Mouse (Mus musculus) C2C12 (cell line): ENCODE data around the gene Ptpn3. TPM values are rescaled to one million over a fixed set of nuclear protein-coding genes. Genes with fewer than 3 reads are reported as not detected.

ENCODE experiments used
- H3K27me3 ChIP-seq: one replicate; pipeline ENCODE4 v1.6.1; 2011; ENCODE audit not compliant: control insufficient read depth, insufficient read depth, insufficient read length
- H3K36me3 ChIP-seq: one replicate; pipeline ENCODE4 v1.6.1; 2011; ENCODE audit not compliant: control insufficient read depth, insufficient read depth
- H3K4me3 ChIP-seq: one replicate; pipeline ENCODE4 v1.5.1; 2011; ENCODE audit warnings: mild to moderate bottlenecking, control low read depth; ENCODE audit not compliant: poor library complexity, insufficient read depth, severe bottlenecking
- H3K79me2 ChIP-seq: one replicate; pipeline ENCODE4 v1.6.1; 2011; ENCODE audit not compliant: control insufficient read depth, insufficient read depth
- H3K79me3 ChIP-seq: one replicate; pipeline ENCODE4 v1.6.1; 2011; ENCODE audit warnings: low read depth, control low read depth
- H3ac ChIP-seq: one replicate; pipeline ENCODE3; 2011; ENCODE audit warnings: low read depth; ENCODE audit not compliant: control insufficient read depth, insufficient read length
- CEBPB ChIP-seq: IDR thresholded peaks from one replicate; pipeline ENCODE4 v1.6.1; 2011; ENCODE audit warnings: low read depth, mild to moderate bottlenecking, control low read depth, moderate library complexity
- CTCF ChIP-seq: IDR thresholded peaks from one replicate; pipeline ENCODE4 v1.5.1; 2011; ENCODE audit not compliant: control insufficient read depth, insufficient read depth, insufficient read length
- FOSL1 ChIP-seq: IDR thresholded peaks from one replicate; pipeline ENCODE4 v1.8.0; 2011; ENCODE audit warnings: mild to moderate bottlenecking, low read length; ENCODE audit not compliant: poor library complexity, insufficient read depth, severe bottlenecking
- MAX ChIP-seq: IDR thresholded peaks from one replicate; pipeline ENCODE4 v1.6.1; 2011; ENCODE audit warnings: mild to moderate bottlenecking, control low read depth
- MYOD1 ChIP-seq: IDR thresholded peaks from one replicate; pipeline ENCODE4 v1.6.1; 2011; ENCODE audit warnings: low read depth; ENCODE audit not compliant: control insufficient read depth, insufficient read length
- MYOG ChIP-seq: IDR thresholded peaks from one replicate; pipeline ENCODE4 v1.6.1; 2011; ENCODE audit not compliant: control insufficient read depth, insufficient read length; ENCODE audit errors: extremely low read depth
- USF1 ChIP-seq: IDR thresholded peaks from one replicate; pipeline ENCODE4 v1.6.1; 2011; ENCODE audit warnings: low read depth, mild to moderate bottlenecking, control low read depth, moderate library complexity
- polyA plus RNA-seq: library from polyadenylated mRNA; unstranded; fragments of >200 nt; fragmentation: generic; extraction: Trizol; gene quantifications from one replicate; pipeline ENCODE4 v1.2.1, GENCODE M21; 2012; ENCODE audit warnings: missing spikeins

Gene Ptpn3
- polyA plus RNA-seq, 1 experiment, result 3.1 TPM

- no peaks in the 10 kb centered on the region for H3K79me2 ChIP-seq
- no peak overlapping the region for H3K4me3 ChIP-seq
- TF ChIP-seq CTCF, result no peak
- no peak for TF ChIP-seq MYOD1
- no peak for TF ChIP-seq FOSL1
- no peak for TF ChIP-seq MYOG
- TF ChIP-seq CEBPB, result no peak
- TF ChIP-seq USF1, result no peak
- no peak for TF ChIP-seq MAX
- H3K27me3 ChIP-seq, result no peaks in the 10 kb centered on the region
- H3ac ChIP-seq, result no peak overlapping the region
- no peaks in the 10 kb centered on the region for H3K36me3 ChIP-seq
- H3K79me3 ChIP-seq, result no peaks in the 10 kb centered on the region
Observed at GRCm38 (mm10) chr4:57234348-57234747, 67.3 kb downstream of the Ptpn3 start.

- no peak overlapping the region for H3ac ChIP-seq
Observed at GRCm38 (mm10) chr4:57232439-57232838, 69.2 kb downstream of the Ptpn3 start.

GRCm38 (mm10) chr4:57231323-57231722 is 70.3 kb downstream of the Ptpn3 start:
- TF ChIP-seq CEBPB (no peak), USF1 (no peak), MAX (no peak), MYOD1 (no peak), MYOG (no peak), FOSL1 (no peak), CTCF (no peak)
- no peaks in the 10 kb centered on the region for H3K79me3 ChIP-seq

More at GRCm38 (mm10) chr4:57232439-57232838, 69.2 kb downstream of the Ptpn3 start:
- Histone ChIP-seq H3K79me2 (no peaks in the 10 kb centered on the region), H3K4me3 (no peak overlapping the region), H3K79me3 (no peaks in the 10 kb centered on the region), H3K36me3 (no peaks in the 10 kb centered on the region), H3K27me3 (no peaks in the 10 kb centered on the region)
- no peak for TF ChIP-seq CEBPB
- no peak for TF ChIP-seq CTCF
- no peak for TF ChIP-seq USF1
- no peak for TF ChIP-seq MYOD1
- no peak for TF ChIP-seq MAX
- TF ChIP-seq FOSL1, result no peak
- TF ChIP-seq MYOG, result no peak

GRCm38 (mm10) chr4:57230341-57230740 is 71.3 kb downstream of the Ptpn3 start:
- Histone ChIP-seq H3K36me3 (no peaks in the 10 kb centered on the region), H3K79me3 (no peaks in the 10 kb centered on the region), H3K79me2 (no peaks in the 10 kb centered on the region), H3K27me3 (no peaks in the 10 kb centered on the region), H3ac (no peak overlapping the region), H3K4me3 (no peak overlapping the region)
- TF ChIP-seq CEBPB, result no peak
- TF ChIP-seq MYOG, result no peak
- no peak for TF ChIP-seq USF1
- TF ChIP-seq MAX, result no peak
- no peak for TF ChIP-seq MYOD1
- TF ChIP-seq CTCF, result no peak
- no peak for TF ChIP-seq FOSL1

More at GRCm38 (mm10) chr4:57231323-57231722, 70.3 kb downstream of the Ptpn3 start:
- H3K79me2 ChIP-seq, result no peaks in the 10 kb centered on the region
- H3K4me3 ChIP-seq, result no peak overlapping the region
- H3K36me3 ChIP-seq, result no peaks in the 10 kb centered on the region
- no peaks in the 10 kb centered on the region for H3K27me3 ChIP-seq
- H3ac ChIP-seq, result no peak overlapping the region

- Histone ChIP-seq H3K79me3 (no peaks in the 10 kb centered on the region), H3ac (peak overlapping the region; percentile 57), H3K79me2 (no peaks in the 10 kb centered on the region), H3K27me3 (no peaks in the 10 kb centered on the region), H3K36me3 (no peaks in the 10 kb centered on the region), H3K4me3 (no peak overlapping the region)
- TF ChIP-seq MYOD1 (peak; percentile 71), CTCF (no peak), MAX (no peak), CEBPB (no peak), USF1 (no peak), FOSL1 (no peak), MYOG (no peak)
Observed at GRCm38 (mm10) chr4:57228601-57229520, 72.8 kb downstream of the Ptpn3 start.
